Mouse (Mus musculus) neural tube, embryonic 14.5 days (tissue): ENCODE measurements around the gene Nfu1. TPM values are rescaled to one million over a fixed set of nuclear protein-coding genes. Genes with fewer than 3 reads are reported as not detected.
"Not testable (repeated sequence)": the region's sequence is repeated elsewhere in the genome, so short reads cannot be mapped to it uniquely, and the experiment has no call there.

Experiments
- ATAC-seq: fragments of 200-750 bp; cut with Nextera tagmentation; 2 replicates; pipeline ENCODE4 v1.8.0; 2017; ENCODE audit warnings: low read depth, mild to moderate bottlenecking, moderate TSS enrichment, moderate library complexity
- H3K27ac ChIP-seq: fragments of 300-500 bp; sonication (generic); 2 replicates; pipeline ENCODE4 v1.5.1; 2014; ENCODE audit warnings: low read depth, mild to moderate bottlenecking, control low read depth, low read length, moderate library complexity, mixed read lengths
- H3K27me3 ChIP-seq: fragments of 300-500 bp; sonication (generic); 2 replicates; pipeline ENCODE4 v1.6.1; 2014; ENCODE audit warnings: low read length; ENCODE audit not compliant: control insufficient read depth, insufficient read depth
- H3K36me3 ChIP-seq: fragments of 300-500 bp; sonication (generic); 2 replicates; pipeline ENCODE4 v1.6.1; 2014; ENCODE audit warnings: low read length, mixed read lengths; ENCODE audit not compliant: control insufficient read depth, insufficient read depth
- H3K4me1 ChIP-seq: fragments of 300-500 bp; sonication (generic); 2 replicates; pipeline ENCODE4 v1.6.1; 2014; ENCODE audit warnings: low read length; ENCODE audit not compliant: control insufficient read depth, insufficient read depth
- H3K4me2 ChIP-seq: fragments of 300-500 bp; sonication (generic); 2 replicates; pipeline ENCODE4 v1.6.1; 2014; ENCODE audit warnings: mild to moderate bottlenecking, low read depth, low read length, control low read depth
- H3K4me3 ChIP-seq: fragments of 300-500 bp; sonication (generic); 2 replicates; pipeline ENCODE4 v1.5.1; 2014; ENCODE audit warnings: low read depth, low read length, control low read depth, mixed read lengths
- H3K9ac ChIP-seq: fragments of 300-500 bp; sonication (generic); replicated peaks from 2 replicates; pipeline ENCODE4 v1.6.1; 2014; ENCODE audit warnings: low read depth, mild to moderate bottlenecking, control low read depth, low read length, mixed read lengths
- H3K9me3 ChIP-seq: fragments of 300-500 bp; sonication (generic); 2 replicates; pipeline ENCODE4 v1.6.1; 2016; ENCODE audit warnings: low read length; ENCODE audit not compliant: control insufficient read depth
- WGBS: fragments of 180-500 bp; shearing (Covaris S2); extraction: QIAGEN DNeasy Blood & Tissue Kit; methylation state at CpG from one replicate; pipeline ENCODE4 v1.1.7; 2014; 5-methylcytosine and 5-hydroxymethylcytosine counted together
- polyA plus RNA-seq: library from polyadenylated mRNA; unstranded; fragments of >200 nt; fragmentation: Nextera tagmentation; extraction: Ambion mirVana; gene quantifications from 2 replicates; pipeline ENCODE4 v1.2.1, GENCODE M21; 2014

Gene Nfu1
- polyA plus RNA-seq, 1 experiment from 2014 or later, result 163 TPM

DNA sequence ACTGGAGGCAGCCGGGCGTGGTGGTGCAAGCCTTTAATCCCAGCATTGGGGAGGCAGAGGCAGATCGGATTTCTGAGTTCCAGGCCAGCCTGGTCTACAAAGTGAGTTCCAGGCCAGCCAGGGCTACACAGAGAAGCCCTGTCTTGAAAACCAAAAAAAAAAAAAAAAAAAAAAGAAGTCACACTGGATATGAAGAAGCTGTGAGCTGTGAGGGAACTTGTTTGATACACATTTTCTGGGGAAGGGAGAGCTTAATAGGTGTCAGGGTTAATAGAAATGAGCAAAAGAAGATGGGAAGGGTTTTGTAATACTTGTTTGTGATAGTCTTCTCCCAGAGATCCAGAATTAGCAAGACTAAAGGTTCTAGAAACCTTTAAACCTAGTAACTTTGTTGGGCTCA is 36.5 kb downstream of the Nfu1 start:
- H3K4me1 ChIP-seq, result peaks cover 7% of the 10 kb centered on the region
- WGBS, result 83% methylated on average over 3 of the region's 3 CpGs

DNA sequence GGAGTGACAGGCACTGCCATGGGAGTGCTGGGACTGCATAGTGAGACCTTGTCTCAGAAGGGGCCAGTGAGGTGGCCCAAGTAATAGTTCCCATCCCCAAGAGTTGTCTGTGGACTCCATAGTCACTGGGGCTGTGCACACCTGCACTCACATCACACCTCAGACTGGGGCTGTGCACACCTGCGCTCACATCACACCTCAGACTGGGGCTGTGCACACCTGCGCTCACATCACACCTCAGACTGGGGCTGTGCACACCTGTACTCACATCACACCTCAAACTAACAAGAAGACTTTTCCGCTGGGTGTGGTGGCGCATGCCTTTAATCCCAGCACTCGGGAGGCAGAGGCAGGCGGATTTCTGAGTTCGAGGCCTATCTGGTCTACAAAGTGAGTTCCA is 39.7 kb downstream of the Nfu1 start:
- not testable (repeated sequence) for ATAC-seq, H3K27me3 ChIP-seq, H3K9me3 ChIP-seq, H3K9ac ChIP-seq, H3K4me2 ChIP-seq, H3K4me3 ChIP-seq, H3K4me1 ChIP-seq, H3K27ac ChIP-seq
- H3K36me3 ChIP-seq, result peaks cover 22% of the 10 kb centered on the region
- WGBS, result 94% methylated on average over 7 of the region's 7 CpGs

More for the DNA sequence above, 36.5 kb downstream of the Nfu1 start:
- H3K9me3 ChIP-seq, result no peaks in the 10 kb centered on the region
- no peak for ATAC-seq
- no peaks in the 10 kb centered on the region for H3K36me3 ChIP-seq
- H3K4me2 ChIP-seq, result no peak overlapping the region
- no peak overlapping the region for H3K27ac ChIP-seq
- H3K9ac ChIP-seq, result no peak overlapping the region
- H3K4me3 ChIP-seq, result no peak overlapping the region
- no peaks in the 10 kb centered on the region for H3K27me3 ChIP-seq

DNA sequence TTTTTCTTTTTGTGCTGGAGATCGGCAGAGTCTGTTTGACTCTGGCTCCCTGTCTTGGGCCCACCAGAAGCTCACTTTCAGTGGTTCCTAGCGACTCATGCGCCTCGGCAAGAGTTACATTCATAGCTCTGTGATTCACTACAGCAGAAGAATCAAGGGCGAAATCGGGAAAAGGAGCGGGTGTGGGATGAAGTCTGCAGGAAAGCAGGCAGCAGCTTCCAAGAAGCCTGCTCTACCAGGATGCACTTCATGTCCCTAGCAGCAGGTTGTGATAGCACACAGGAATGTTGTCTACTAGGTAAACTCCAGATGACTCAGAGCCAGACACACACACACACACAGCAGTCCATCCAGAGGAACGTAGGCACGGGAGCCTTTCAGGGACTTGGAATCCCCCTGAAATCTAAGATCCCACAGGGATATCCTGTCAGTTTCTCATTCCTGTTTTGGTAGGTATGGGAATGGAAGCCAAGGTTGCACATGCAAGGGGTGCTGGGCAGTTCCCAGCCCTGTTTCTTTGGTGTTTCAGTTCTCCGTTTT is 42.9 kb downstream of the Nfu1 start:
- Histone ChIP-seq H3K4me2 (no peak overlapping the region), H3K27ac (no peak overlapping the region), H3K9ac (no peak overlapping the region), H3K4me3 (no peak overlapping the region), H3K36me3 (peaks cover 40% of the 10 kb centered on the region), H3K9me3 (no peaks in the 10 kb centered on the region), H3K27me3 (no peaks in the 10 kb centered on the region), H3K4me1 (no peaks in the 10 kb centered on the region)
- 97% methylated on average over 10 of the region's 10 CpGs for WGBS
- ATAC-seq, result no peak

DNA sequence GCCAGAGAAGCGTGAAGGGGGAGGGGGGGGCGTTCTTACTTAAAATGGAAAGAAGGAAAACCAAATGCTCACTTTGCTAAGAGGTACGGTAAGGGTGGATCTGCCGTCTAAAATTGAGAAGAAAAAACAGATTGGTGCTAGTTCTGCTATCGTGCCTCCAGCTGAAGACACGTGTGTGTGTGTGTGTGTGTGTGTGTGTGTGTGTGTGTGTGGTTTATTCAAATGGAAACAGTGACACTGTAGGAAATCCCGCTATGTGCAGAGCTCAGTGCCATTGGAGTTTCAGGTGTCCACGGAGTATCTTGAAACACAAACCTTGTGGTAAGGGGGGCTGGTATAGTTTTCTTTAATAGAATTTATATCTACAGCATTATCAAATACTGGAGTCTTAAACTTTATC is 45.2 kb downstream of the Nfu1 start:
- no peak overlapping the region for H3K4me2 ChIP-seq
- H3K36me3 ChIP-seq, result peaks cover 62% of the 10 kb centered on the region
- no peaks in the 10 kb centered on the region for H3K27me3 ChIP-seq
- WGBS, result 95% methylated on average over 8 of the region's 8 CpGs
- no peaks in the 10 kb centered on the region for H3K9me3 ChIP-seq
- H3K4me1 ChIP-seq, result no peaks in the 10 kb centered on the region
- H3K27ac ChIP-seq, result no peak overlapping the region
- ATAC-seq, result no peak
- no peak overlapping the region for H3K9ac ChIP-seq
- H3K4me3 ChIP-seq, result no peak overlapping the region

DNA sequence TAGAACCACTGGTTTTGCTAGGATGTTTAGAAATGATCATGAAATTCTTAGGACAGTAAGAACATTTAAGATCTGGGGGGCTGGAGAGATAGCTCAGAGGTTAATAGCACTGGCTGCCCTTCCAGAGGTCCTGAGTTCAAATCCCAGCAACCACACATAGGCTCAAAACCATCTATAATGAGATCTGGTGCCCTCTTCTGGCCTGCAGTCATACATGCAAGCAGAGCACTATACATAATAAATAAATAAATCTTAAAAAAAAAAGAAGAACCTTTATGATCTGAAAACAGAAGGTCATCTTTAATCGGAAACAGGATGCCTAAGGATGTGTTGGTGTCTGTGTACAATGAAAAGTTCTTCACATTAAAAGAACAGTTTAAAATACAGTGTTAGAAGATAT is 50.7 kb downstream of the Nfu1 start:
- 98% methylated on average over 1 of the region's 1 CpGs for WGBS
- no peaks in the 10 kb centered on the region for H3K9me3 ChIP-seq
- ATAC-seq, result no peak
- H3K27me3 ChIP-seq, result no peaks in the 10 kb centered on the region
- no peaks in the 10 kb centered on the region for H3K4me1 ChIP-seq
- H3K36me3 ChIP-seq, result peaks cover 57% of the 10 kb centered on the region
- H3K4me3 ChIP-seq, result no peak overlapping the region
- H3K4me2 ChIP-seq, result no peak overlapping the region
- H3K27ac ChIP-seq, result no peak overlapping the region
- H3K9ac ChIP-seq, result no peak overlapping the region

DNA sequence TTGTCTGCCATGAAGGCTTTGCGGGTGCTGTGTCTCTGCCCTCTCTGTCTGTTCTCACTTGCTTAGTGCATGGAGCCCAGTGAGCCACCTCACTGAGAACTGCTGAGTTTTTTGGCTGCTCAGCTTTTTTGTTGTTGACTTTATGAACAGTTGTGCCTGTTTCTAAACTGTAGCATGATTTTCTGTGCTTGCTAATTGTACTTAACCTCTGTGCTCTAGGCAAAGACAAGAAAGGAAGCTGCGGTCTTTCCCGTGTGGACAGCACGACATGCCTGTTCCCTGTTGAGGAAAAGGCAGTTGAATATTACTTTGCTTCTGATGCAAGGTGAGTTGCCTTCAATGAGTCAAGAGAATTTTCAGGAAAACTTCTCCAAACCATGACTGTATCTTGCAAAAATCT is 54.5 kb downstream of the Nfu1 start:
- whole genome bisulfite sequencing, result 95% methylated on average over 4 of the region's 4 CpGs
- Histone ChIP-seq H3K36me3 (peaks cover 47% of the 10 kb centered on the region), H3K4me1 (no peaks in the 10 kb centered on the region), H3K27me3 (no peaks in the 10 kb centered on the region), H3K9me3 (no peaks in the 10 kb centered on the region), H3K4me2 (no peak overlapping the region), H3K4me3 (no peak overlapping the region), H3K9ac (no peak overlapping the region), H3K27ac (no peak overlapping the region)
- ATAC-seq, result no peak

DNA sequence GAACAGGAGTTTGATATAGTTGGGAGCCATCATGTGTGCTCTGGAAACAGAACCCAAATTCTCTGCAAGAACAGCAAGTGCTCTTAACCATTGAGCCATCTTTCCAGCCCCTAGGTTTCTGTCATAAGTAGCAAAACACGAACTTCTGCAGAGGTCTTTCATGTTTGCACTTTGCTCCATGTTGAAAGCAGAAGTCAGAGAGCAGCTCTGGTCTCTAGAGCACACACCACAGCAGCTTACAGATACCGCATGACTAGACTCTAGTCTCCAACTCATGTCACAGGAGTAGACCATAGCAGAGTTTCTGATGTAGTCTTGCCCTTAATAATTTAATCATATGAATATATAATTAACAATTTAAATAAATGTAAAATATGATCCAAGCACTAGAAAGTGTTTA is 59.2 kb downstream of the Nfu1 start:
- Histone ChIP-seq H3K4me3 (no peak overlapping the region), H3K27ac (no peak overlapping the region), H3K9me3 (no peaks in the 10 kb centered on the region), H3K9ac (no peak overlapping the region), H3K4me2 (no peak overlapping the region), H3K4me1 (no peaks in the 10 kb centered on the region), H3K36me3 (peaks cover 61% of the 10 kb centered on the region), H3K27me3 (no peaks in the 10 kb centered on the region)
- no peak for ATAC-seq
- 88% methylated on average over 2 of the region's 2 CpGs for WGBS

DNA sequence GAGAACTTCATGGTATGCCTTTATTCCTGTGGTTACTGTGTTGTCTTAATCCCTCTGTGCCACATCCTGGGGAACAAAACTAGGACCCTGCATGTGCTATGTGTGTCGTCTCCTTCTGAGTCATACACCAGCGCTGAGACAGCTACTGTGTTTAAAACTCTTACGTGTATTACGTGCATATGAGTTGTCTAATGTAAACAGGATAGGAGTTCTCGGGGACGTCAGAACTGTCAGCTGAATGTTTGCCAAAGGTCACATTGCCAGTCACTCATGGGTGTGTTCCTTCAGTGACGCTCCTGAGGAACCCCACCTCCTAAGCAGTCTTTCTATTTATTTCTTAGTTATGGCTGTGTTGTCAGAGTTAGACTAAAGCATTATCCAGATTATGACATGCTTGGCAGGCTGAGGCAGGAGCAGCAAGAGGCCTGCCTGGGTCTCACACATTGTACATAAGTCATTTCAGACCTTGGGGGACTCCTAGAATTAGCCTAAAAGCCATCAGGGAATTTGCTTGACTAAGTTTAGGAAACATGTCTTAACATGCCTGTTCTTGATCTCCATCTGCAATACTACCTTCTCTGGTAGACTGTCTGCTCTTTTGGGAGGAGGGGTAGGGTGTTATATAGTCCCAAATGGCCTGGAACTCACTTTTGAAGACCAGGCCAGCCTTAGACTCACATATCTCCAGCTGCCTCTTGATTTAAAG is 60.3 kb downstream of the Nfu1 start:
- Histone ChIP-seq H3K4me2 (no peak overlapping the region), H3K9ac (no peak overlapping the region), H3K27me3 (no peaks in the 10 kb centered on the region), H3K4me3 (no peak overlapping the region), H3K27ac (no peak overlapping the region), H3K9me3 (no peaks in the 10 kb centered on the region), H3K36me3 (peaks cover 60% of the 10 kb centered on the region), H3K4me1 (no peaks in the 10 kb centered on the region)
- 82% methylated on average over 7 of the region's 7 CpGs for WGBS
- no peak for ATAC-seq

DNA sequence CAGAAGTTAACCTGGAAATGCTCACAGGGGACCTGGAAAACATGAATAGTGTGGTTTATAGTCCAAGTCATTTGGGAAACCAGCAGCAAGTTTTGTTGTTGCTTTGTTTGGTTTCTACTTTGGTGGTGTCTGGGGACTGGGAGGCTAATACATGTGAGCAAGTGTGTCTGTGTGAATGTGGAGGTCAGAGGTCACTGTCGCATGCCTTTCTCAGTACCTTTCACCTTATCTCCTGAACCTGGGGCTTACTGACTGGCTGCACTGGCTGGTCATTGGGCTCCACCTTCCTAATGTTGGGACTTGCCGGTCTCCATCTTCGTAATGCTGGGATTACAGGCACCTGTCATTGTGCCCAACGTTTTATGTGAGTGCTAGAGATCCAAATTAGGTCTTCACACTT is 61.6 kb downstream of the Nfu1 start:
- Histone ChIP-seq H3K4me1 (no peaks in the 10 kb centered on the region), H3K27me3 (no peaks in the 10 kb centered on the region), H3K36me3 (peaks cover 59% of the 10 kb centered on the region), H3K4me2 (no peak overlapping the region), H3K27ac (no peak overlapping the region), H3K4me3 (no peak overlapping the region), H3K9ac (no peak overlapping the region), H3K9me3 (no peaks in the 10 kb centered on the region)
- no peak for ATAC-seq
- WGBS, result 95% methylated on average over 4 of the region's 4 CpGs
